Mouse (Mus musculus) ES-E14 (cell line): ENCODE measurements around the gene Usp49. TPM values are rescaled to one million over a fixed set of nuclear protein-coding genes. Genes with fewer than 3 reads are reported as not detected.

ENCODE experiments used
- DNase-seq: peaks from one replicate; pipeline ENCODE4 v3.0.0-alpha.2; 2013; ENCODE audit warnings: low read depth, low spot score
- H3K27ac ChIP-seq: 2 replicates; pipeline ENCODE4 v1.5.1; 2012; ENCODE audit warnings: low read depth, mild to moderate bottlenecking, low read length, moderate library complexity, mixed read lengths; ENCODE audit not compliant: poor library complexity, insufficient read depth, severe bottlenecking
- H3K36me3 ChIP-seq: 2 replicates; pipeline ENCODE4 v1.6.1; 2012; ENCODE audit warnings: mild to moderate bottlenecking, low read length, moderate library complexity, mixed read lengths; ENCODE audit not compliant: control insufficient read depth, poor library complexity, insufficient read depth, severe bottlenecking
- H3K4me1 ChIP-seq, 2 experiments: fragments of 150-350 bp in 1 of 2; sonication (generic) in 1 of 2; 2 replicates each; pipeline ENCODE4 v1.6.1; 2012; ENCODE audit warnings: low read length in 2 of 2, mild to moderate bottlenecking in 1 of 2, mixed read lengths in 1 of 2; ENCODE audit not compliant: control insufficient read depth in 2 of 2, insufficient read depth in 2 of 2, poor library complexity in 1 of 2
- H3K4me3 ChIP-seq, 2 experiments: fragments of 150-350 bp in 1 of 2; sonication (generic) in 1 of 2; 2 replicates each; pipeline ENCODE4 v1.5.1; 2012; ENCODE audit warnings: low read length in 2 of 2, low read depth in 1 of 2, mild to moderate bottlenecking in 1 of 2, mixed read lengths in 1 of 2; ENCODE audit not compliant: insufficient read depth in 1 of 2, poor library complexity in 1 of 2, severe bottlenecking in 1 of 2
- H3K9ac ChIP-seq: 2 replicates; pipeline ENCODE4 v1.6.1; 2012; ENCODE audit warnings: low read depth, mild to moderate bottlenecking, low read length, mixed read lengths; ENCODE audit not compliant: poor library complexity, insufficient read depth, severe bottlenecking
- H3K9me3 ChIP-seq: fragments of 150-350 bp; sonication (generic); 2 replicates; pipeline ENCODE4 v1.6.1; 2012; ENCODE audit warnings: low read depth, mild to moderate bottlenecking, low read length; ENCODE audit not compliant: control insufficient read depth, insufficient read depth
- CHD2 ChIP-seq: IDR thresholded peaks from 2 replicates; pipeline ENCODE4 v1.6.1; 2014; ENCODE audit warnings: mild to moderate bottlenecking, low read depth, low read length, inconsistent platforms
- HCFC1 ChIP-seq: IDR thresholded peaks from 2 replicates; pipeline ENCODE4 v1.6.1; 2012; ENCODE audit warnings: low read length, inconsistent platforms, borderline replicate concordance; ENCODE audit not compliant: insufficient read depth
- MAFK ChIP-seq: IDR thresholded peaks from 2 replicates; pipeline ENCODE4 v1.6.1; 2014; ENCODE audit warnings: mild to moderate bottlenecking, low read depth, low read length, inconsistent platforms; ENCODE audit not compliant: insufficient read depth
- ZC3H11A ChIP-seq: IDR thresholded peaks from 2 replicates; pipeline ENCODE4 v1.6.1; 2012; ENCODE audit warnings: low read depth, mild to moderate bottlenecking, inconsistent platforms, low read length, borderline replicate concordance
- ZNF384 ChIP-seq: IDR thresholded peaks from 2 replicates; pipeline ENCODE4 v1.6.1; 2012; ENCODE audit warnings: low read depth, low read length, inconsistent platforms
- in situ Hi-C, 2 experiments: fragments of 600-800 bp; cut with MboI; formaldehyde crosslinking; loops; one replicate each; pipeline ENCODE4 v1.15.1; 2025; ENCODE audit warnings: low sequenced_read_pairs in 2 of 2, inconsistent platforms in 1 of 2; ENCODE audit not compliant: unreplicated experiment in 2 of 2
- total RNA-seq: library from RNA; depleted of rRNA; stranded (reverse); fragments of 300-350 nt; gene quantifications from 2 replicates; pipeline ENCODE4 v1.2.3, GENCODE M21; 2012

The Usp49 gene
- total RNA-seq, 1 experiment = 10.0 TPM

DNA sequence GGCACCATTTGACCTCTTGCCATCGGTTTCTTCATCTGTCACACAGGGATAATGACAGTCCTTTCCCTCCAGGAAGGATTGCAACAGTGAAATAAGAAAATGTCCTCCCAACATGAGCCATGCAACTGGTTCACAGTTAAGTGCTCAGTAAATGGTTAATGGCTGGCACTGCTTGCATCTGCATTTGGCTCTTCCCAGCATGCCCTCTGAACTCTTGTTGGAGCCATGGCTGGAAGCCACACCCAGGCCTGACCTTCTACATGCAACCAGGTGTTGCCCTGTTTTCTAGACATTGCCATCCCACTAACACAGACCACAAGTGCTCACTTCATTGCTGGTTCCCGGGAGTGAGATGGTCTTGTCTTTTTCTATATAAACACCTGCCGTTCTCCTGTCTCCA is 77.5 kb downstream of the Usp49 start:
- Histone ChIP-seq H3K4me1 (peaks cover 8 to 50% of the 10 kb centered on the region in 2 experiments; a peak in 3 of 4 replicates), H3K4me3 (no peak overlapping the region), H3K9me3 (no peaks in the 10 kb centered on the region), H3K9ac (no peak overlapping the region), H3K27ac (no peak overlapping the region), H3K36me3 (no peaks in the 10 kb centered on the region; the same call in 1 of the 2 replicates)
- DNase-seq = no peak
- in situ Hi-C loops = no loop called here
- no peak for TF ChIP-seq MAFK
- TF ChIP-seq CHD2 = no peak
- no peak for TF ChIP-seq HCFC1
- no peak for TF ChIP-seq ZNF384
- no peak for TF ChIP-seq ZC3H11A

- TF ChIP-seq HCFC1 (no peak), MAFK (no peak), ZNF384 (no peak), CHD2 (no peak), ZC3H11A (no peak)
- H3K27ac ChIP-seq = no peak overlapping the region
- in situ Hi-C loops = no loop called here
- H3K9me3 ChIP-seq = no peaks in the 10 kb centered on the region
- peaks cover 14 to 49% of the 10 kb centered on the region in 2 experiments for H3K4me1 ChIP-seq
- no peak overlapping the region for H3K4me3 ChIP-seq
- DNase-seq = no peak
- no peaks in the 10 kb centered on the region; the same call in 1 of the 2 replicates for H3K36me3 ChIP-seq
- H3K9ac ChIP-seq = peak overlapping the region; percentile 4; the same call in 1 of the 2 replicates
Measured at GRCm38 (mm10) chr17:47708972-47709371, 78.5 kb downstream of the Usp49 start.

- peak overlapping the region; percentile 13 to 16; a peak in 1 of 4 replicates for H3K4me3 ChIP-seq
- peak overlapping the region; percentile 79 for H3K27ac ChIP-seq
- no peak for DNase-seq
- no peak for TF ChIP-seq ZC3H11A
- no peak for TF ChIP-seq ZNF384
- no peak for TF ChIP-seq HCFC1
- no peak for TF ChIP-seq CHD2
- TF ChIP-seq MAFK = no peak
- H3K36me3 ChIP-seq = no peaks in the 10 kb centered on the region; the same call in 1 of the 2 replicates
- no peaks in the 10 kb centered on the region for H3K9me3 ChIP-seq
- H3K9ac ChIP-seq = no peak overlapping the region; the same call in 1 of the 2 replicates
- H3K4me1 ChIP-seq = peaks cover 16 to 52% of the 10 kb centered on the region in 2 experiments
- in situ Hi-C loops = no loop called here
Measured at GRCm38 (mm10) chr17:47710036-47710435, 79.5 kb downstream of the Usp49 start.

DNA sequence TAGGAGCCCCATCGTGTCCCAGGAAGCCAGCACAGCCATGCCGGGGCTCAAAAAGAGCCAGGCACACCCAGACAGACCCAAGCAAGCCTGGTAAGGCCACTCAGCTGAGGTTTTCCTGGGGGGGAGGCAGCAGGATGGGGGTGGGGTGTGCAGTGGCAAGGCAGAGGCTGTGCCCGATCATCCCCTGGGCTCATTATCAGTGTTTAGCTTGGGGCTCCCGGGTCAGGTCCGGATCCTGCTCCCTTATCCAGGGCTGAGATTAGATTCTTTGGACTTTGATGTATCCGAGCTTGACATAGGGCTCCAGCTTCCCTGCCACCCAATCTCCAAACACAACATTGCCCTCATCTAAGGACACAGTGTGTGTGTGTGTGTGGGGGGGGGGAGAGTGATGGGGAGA is 81.4 kb downstream of the Usp49 start:
- peak overlapping the region; percentile 40; the same call in 1 of the 2 replicates for H3K9ac ChIP-seq
- peak overlapping the region in 1 of 2 experiments; percentile 17; a peak in 1 of 4 replicates for H3K4me3 ChIP-seq
- peak overlapping the region; percentile 36; the same call in 1 of the 2 replicates for H3K27ac ChIP-seq
- H3K4me1 ChIP-seq = peaks cover 16 to 52% of the 10 kb centered on the region in 2 experiments
- TF ChIP-seq MAFK = no peak
- TF ChIP-seq ZNF384 = no peak
- TF ChIP-seq HCFC1 = no peak
- TF ChIP-seq CHD2 = no peak
- TF ChIP-seq ZC3H11A = no peak
- H3K9me3 ChIP-seq = no peaks in the 10 kb centered on the region
- DNase-seq = no peak
- no peaks in the 10 kb centered on the region for H3K36me3 ChIP-seq
- in situ Hi-C loops = no loop called here
